Mouse (Mus musculus): ENCODE measurements around the gene Lrp5. TPM values are rescaled to one million over a fixed set of nuclear protein-coding genes. Genes with fewer than 3 reads are reported as not detected.

Gene Lrp5
- polyA plus RNA-seq, 1 experiment from 2014 or later, result 1.4 TPM

DNA sequence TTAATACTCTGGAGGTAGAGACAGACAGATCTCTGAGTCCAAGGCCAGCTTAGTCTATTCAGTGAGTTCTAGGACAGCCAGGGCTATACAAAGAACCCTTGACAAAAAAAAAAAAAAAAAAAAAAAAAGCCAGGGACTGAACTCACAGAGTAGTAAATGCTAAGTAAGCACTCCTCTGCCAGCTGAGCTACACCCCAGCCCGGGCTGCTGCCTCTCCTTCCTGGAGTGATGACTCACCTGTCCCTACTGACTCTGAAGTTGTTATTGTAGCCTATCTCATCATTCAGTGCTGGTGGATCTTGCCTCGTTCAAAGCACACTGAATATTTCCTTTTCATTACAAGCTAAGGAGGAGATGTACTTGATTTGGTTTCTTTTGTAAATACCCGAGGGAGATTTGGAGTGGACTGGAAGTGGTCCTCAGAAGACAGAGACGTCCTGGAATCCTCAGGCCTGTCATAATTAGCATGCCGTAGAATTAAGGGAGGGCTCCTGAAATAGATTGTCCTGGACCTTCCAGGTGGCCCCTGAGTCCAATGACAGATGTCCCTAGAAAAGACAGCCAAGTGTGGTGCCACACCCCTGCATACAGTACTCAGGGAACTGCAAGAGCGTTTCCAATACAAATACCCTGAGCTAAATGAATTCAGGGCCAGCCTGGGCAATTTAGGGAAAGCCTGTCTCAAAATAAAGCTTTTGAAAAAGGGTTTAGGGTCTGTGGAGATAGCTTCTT, 6.2 kb upstream of the Lrp5 start:
- Histone ChIP-seq H3K4me1 (replicated peaks) (no peaks in the 10 kb centered on the region), H3K9ac (no peak overlapping the region), H3K36me3 (no peaks in the 10 kb centered on the region), H3K9me3 (no peaks in the 10 kb centered on the region), H3K4me3 (no peak overlapping the region), H3K27me3 (0 out of 2 replicates have a peak, but pooled peaks cover 4% of the 10 kb centered on the region), H3K4me2 (no peak overlapping the region), H3K27ac (replicated peaks) (no peak overlapping the region)
- ATAC-seq (ENCODE audit: low FRiP score, low read depth), result no peak
- WGBS, result 72% methylated on average over 6 of the region's 6 CpGs

DNA sequence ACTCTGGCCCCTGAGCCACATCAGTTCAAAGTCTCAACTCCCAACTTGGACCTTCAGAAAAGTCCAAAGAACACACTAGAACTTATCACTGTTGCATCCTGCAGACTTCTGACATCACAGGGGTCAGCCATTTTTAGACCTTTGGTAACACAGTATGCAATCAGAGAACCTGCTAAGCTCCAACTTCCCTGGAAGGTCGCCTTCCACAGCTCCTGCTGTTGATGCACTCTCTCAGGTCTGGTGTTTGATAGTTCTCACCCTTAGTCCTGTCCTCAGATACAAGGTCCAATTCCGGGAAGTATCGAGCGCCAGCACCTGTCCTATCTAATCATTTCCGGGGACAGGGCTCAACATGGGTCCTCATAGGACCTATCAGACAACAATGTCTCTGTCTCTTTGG, 5.0 kb upstream of the Lrp5 start:
- no peaks in the 10 kb centered on the region for H3K9me3 ChIP-seq
- H3K27ac ChIP-seq (replicated peaks), result no peak overlapping the region
- no peak overlapping the region for H3K4me3 ChIP-seq
- H3K27me3 ChIP-seq, result peaks cover 8% of the 10 kb centered on the region; the same call in 1 of the 2 replicates
- H3K4me1 ChIP-seq (replicated peaks), result peaks cover 6% of the 10 kb centered on the region; the same call in 1 of the 2 replicates
- H3K9ac ChIP-seq, result no peak overlapping the region
- WGBS, result 88% methylated on average over 5 of the region's 5 CpGs
- no peaks in the 10 kb centered on the region for H3K36me3 ChIP-seq
- ATAC-seq (ENCODE audit: low FRiP score, low read depth), result no peak
- no peak overlapping the region for H3K4me2 ChIP-seq

DNA sequence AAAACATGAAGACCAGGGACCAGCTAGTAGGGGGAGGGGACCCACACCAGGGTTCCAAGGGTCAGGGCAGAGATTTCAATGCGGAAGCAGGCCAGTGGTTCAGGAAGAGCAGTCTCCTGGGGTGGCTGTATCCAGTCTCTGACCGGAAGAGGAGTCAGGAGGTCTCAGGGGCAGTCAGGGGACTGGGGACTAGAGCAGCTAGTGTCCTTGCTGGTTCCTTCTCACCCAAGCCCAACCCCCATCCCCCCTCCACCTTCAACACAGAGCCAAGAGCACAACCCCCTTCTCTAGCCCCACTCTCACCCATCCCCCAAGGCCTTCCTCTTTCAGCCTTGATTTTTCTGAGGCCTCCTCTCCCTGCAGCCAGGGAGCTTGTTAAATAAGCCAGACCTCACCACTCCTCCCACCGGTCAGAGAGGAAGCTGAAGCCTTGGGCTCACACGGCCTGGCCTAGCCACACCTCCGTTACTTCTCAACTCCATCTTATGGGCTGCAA, 1.4 kb upstream of the Lrp5 start:
- Histone ChIP-seq H3K9me3 (no peaks in the 10 kb centered on the region), H3K27me3 (peaks cover 15% of the 10 kb centered on the region; the same call in 1 of the 2 replicates), H3K4me3 (no peak overlapping the region), H3K9ac (no peak overlapping the region), H3K4me2 (no peak overlapping the region), H3K4me1 (replicated peaks) (peaks cover 27% of the 10 kb centered on the region), H3K27ac (replicated peaks) (no peak overlapping the region), H3K36me3 (no peaks in the 10 kb centered on the region)
- no peak for ATAC-seq (ENCODE audit: low FRiP score, low read depth)
- WGBS, result 35% methylated on average over 5 of the region's 5 CpGs

DNA sequence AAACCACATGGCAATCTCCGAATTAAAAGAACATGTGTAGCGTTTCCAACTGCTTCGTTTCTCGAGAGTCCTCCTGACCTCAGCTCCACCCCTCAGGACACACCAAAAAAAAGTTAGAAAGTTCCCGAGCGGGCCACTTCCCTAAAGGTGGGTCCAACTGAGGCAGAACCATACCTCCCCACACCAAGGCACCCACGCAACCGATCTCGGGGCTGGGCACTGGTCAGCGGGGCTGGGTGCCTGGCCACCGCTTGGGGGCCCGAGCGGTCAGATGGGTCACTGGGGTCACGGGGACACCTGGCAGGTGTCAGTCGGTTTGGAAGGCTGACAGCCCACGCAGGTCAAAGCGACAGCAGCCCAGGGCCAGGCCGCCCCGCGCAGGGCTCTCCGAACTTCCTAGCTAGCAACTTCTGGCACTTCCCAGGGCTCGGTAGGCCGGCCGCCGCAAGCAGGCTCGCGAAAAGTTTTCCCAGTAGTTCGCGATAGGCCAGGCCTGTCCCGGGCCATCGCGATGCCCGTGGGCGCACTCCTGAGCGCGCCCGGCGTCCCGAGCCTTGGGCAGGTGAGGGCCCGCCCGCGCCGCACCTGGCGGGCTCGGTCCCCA, 651 bp downstream of the Lrp5 start:
- Histone ChIP-seq H3K27ac (replicated peaks) (peak overlapping the region; percentile 18; the same call in 1 of the 2 replicates), H3K27me3 (peaks cover 15% of the 10 kb centered on the region; the same call in 1 of the 2 replicates), H3K9ac (peak overlapping the region; percentile 67), H3K4me1 (replicated peaks) (peaks cover 36% of the 10 kb centered on the region), H3K36me3 (no peaks in the 10 kb centered on the region), H3K4me2 (peak overlapping the region; percentile 95), H3K4me3 (peak overlapping the region; percentile 88), H3K9me3 (no peaks in the 10 kb centered on the region)
- ATAC-seq (ENCODE audit: low FRiP score, low read depth), result 0 out of 2 replicates have a peak, but pooled peaks have one; percentile 2
- under 1% methylated on average over 42 of the region's 45 CpGs for WGBS

DNA sequence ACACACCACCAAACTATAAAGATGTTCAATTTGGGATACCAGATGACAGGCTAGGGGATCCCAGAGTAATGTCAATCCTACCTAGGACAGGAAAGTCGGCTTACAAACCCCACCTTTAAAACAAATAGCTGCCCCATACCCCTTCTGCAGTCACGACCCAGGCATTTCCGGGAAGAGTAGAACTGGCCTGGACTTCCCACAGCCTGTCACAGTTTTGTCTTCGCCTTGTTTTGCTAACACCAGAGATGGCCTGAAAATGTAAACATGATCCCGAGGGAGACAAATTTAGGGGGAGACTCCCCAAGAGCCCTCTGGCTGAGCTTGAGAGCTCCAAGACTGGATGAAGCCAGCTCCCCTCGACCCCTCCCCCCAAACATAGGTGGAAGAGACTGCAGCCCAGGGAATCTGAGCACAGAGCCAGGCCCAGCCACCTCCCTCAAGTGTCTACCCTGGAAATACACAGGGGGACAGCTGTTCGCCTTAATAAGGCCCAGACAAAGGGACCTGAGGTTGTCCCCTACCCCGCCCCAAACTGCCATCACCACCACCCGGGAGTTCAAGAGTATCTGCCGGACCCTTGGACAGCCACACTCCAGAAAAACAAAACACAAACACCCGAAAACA, 1.3 kb downstream of the Lrp5 start:
- Histone ChIP-seq H3K27ac (replicated peaks) (peak overlapping the region; percentile 40), H3K4me2 (peak overlapping the region; percentile 95), H3K9ac (no peak overlapping the region), H3K9me3 (no peaks in the 10 kb centered on the region), H3K4me1 (replicated peaks) (peaks cover 36% of the 10 kb centered on the region), H3K4me3 (peak overlapping the region; percentile 88), H3K27me3 (peaks cover 15% of the 10 kb centered on the region; the same call in 1 of the 2 replicates), H3K36me3 (no peaks in the 10 kb centered on the region)
- no peak for ATAC-seq (ENCODE audit: low FRiP score, low read depth)
- 21% methylated on average over 11 of the region's 11 CpGs for WGBS

DNA sequence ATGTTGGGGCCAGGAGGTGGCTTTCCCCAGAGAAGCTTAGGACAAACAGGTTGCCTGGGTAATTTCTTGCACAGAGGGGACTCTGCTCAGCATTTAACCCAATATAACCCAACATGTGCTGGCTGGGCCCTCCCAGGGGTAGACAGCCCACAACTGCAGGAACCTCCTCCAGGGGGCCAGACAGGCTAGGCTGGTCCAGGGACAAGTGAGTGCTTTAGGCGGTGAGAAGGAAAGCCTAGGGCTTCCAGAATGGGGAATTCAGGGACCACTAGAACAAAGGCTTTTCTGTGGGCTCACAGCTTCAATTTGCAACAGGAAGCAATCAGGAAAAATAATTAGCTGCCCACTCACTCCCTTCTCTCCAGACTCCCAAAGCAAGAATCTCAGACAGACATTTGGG, 1.9 kb downstream of the Lrp5 start:
- Histone ChIP-seq H3K36me3 (no peaks in the 10 kb centered on the region), H3K4me2 (peak overlapping the region; percentile 95), H3K27me3 (peaks cover 15% of the 10 kb centered on the region; the same call in 1 of the 2 replicates), H3K9ac (no peak overlapping the region), H3K27ac (replicated peaks) (peak overlapping the region; percentile 40; the same call in 1 of the 2 replicates), H3K4me3 (no peak overlapping the region), H3K4me1 (replicated peaks) (peaks cover 36% of the 10 kb centered on the region), H3K9me3 (no peaks in the 10 kb centered on the region)
- ATAC-seq (ENCODE audit: low FRiP score, low read depth), result no peak
- 29% methylated on average over 1 of the region's 1 CpGs for WGBS

DNA sequence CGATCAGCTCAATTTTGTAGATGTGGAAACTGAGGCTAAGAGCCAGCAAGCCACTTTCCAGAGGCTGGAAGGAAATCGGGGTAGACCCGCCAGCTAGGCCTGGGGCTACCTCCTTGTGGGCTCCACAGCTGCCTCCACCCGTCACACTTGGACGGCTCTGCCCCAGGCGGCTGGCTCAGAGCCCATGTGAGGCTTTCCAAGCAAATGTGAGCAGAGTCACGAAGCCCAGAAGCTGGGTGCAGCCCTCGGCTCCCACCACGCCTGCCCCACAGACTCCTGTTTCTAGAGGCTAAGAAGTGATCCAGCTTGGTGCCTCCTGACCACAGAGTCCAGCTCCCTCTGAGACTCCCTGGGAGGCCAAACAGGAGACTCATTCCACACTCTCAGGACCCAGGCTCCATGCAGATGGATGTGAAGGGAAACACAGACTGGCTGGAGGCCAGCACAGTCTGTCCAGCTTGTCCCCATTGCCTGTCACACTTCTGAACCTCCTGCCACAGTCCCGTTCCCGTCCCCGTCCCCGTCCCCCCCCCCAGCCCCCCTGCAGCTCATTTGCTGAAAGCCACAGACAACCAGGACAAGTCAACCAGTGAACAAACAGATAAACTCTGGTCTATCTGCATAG, 4.9 kb downstream of the Lrp5 start:
- H3K4me3 ChIP-seq, result no peak overlapping the region
- peaks cover 30% of the 10 kb centered on the region for H3K4me1 ChIP-seq (replicated peaks)
- no peaks in the 10 kb centered on the region for H3K36me3 ChIP-seq
- peak overlapping the region; percentile 28 for H3K4me2 ChIP-seq
- H3K27ac ChIP-seq (replicated peaks), result peak overlapping the region; percentile 79
- H3K27me3 ChIP-seq, result 0 out of 2 replicates have a peak, but pooled peaks cover 7% of the 10 kb centered on the region
- ATAC-seq (ENCODE audit: low FRiP score, low read depth), result peak; percentile 68; the same call in 1 of the 2 replicates
- 29% methylated on average over 13 of the region's 13 CpGs for WGBS
- H3K9me3 ChIP-seq, result no peaks in the 10 kb centered on the region
- H3K9ac ChIP-seq, result no peak overlapping the region

DNA sequence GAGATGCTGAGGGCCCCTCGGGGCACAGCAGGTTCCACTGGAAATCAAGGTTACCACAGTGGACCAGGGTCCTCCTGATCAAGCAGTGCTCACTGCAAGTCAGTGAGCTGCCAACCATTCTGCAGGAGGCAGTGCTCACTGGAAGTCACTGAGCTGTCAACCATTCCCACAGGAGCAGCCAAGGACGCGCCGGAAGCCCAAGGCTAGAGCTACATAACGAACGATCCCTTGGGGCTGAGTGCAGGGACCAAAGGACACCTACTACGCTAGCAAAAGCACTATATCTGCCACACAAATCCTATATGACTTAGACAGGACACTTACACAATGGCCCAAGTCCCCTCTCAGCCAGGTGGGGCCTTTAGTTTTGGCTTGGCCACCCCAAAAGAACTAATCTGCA, 5.6 kb downstream of the Lrp5 start:
- H3K9ac ChIP-seq, result no peak overlapping the region
- H3K4me3 ChIP-seq, result no peak overlapping the region
- peak overlapping the region; percentile 79 for H3K27ac ChIP-seq (replicated peaks)
- H3K9me3 ChIP-seq, result no peaks in the 10 kb centered on the region
- ATAC-seq (ENCODE audit: low FRiP score, low read depth), result no peak
- H3K36me3 ChIP-seq, result no peaks in the 10 kb centered on the region
- H3K27me3 ChIP-seq, result 0 out of 2 replicates have a peak, but pooled peaks cover 6% of the 10 kb centered on the region
- H3K4me2 ChIP-seq, result no peak overlapping the region
- WGBS, result 73% methylated on average over 7 of the region's 7 CpGs
- H3K4me1 ChIP-seq (replicated peaks), result peaks cover 27% of the 10 kb centered on the region

DNA sequence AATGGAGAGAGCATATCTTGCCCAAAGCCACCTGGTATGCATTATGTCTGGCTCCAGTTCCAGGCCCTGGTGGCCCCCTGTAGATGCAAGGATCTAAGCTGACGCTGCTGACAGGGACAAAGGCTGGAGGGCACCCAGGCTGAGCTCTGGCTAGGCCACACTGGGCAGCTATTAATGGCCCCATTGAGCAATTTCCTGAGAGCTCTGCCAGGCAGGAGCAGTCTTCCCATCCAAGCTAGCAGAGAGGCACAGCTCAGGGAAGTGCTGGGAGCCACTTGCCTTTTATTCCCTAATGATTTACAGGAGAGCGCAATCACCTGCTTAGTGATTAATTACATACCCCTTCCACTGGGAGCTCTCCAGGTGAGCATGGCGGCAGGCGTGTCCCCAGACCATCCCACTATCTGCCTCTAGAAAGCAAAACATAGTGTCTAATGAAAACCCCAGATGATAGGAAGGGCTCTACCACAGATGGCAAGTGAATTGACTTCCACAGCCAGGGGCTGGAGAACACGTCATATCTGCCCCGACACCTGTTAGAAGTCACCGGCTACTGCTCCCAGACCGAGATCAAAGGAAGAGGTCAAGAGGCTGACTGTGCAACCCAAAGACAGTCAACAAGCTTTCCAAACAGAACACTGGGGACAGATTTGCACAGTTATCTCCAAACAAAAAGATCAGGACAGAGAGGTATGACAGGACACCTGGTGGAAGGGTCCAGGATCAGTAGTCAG, 12.1 kb downstream of the Lrp5 start:
- ATAC-seq (ENCODE audit: low FRiP score, low read depth), result no peak
- WGBS, result 86% methylated on average over 8 of the region's 8 CpGs

DNA sequence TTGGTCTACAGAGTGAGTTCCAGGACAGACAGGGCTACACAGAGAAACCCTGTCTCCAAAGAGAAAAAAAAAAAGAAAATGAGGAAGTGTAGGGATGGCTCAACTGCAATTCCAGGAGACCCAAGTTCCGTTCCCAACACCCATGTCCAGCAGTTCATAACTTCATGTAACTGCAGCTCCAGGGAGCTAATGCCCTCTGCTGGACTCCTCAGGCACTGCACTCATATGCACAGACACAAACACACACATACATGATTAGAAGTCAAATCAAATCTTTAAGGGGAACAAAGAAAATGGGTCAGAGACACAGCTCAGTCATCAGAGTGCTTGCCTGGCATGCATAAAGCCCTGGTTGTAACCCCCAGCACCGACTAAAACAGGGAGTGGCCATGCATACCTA, 13.2 kb downstream of the Lrp5 start:
- 100% methylated on average over 2 of the region's 2 CpGs for WGBS
- Histone ChIP-seq H3K4me3 (no peak overlapping the region), H3K4me1 (replicated peaks) (peaks cover 10% of the 10 kb centered on the region; the same call in 1 of the 2 replicates), H3K4me2 (no peak overlapping the region), H3K27ac (replicated peaks) (no peak overlapping the region), H3K9ac (no peak overlapping the region), H3K27me3 (no peaks in the 10 kb centered on the region), H3K36me3 (no peaks in the 10 kb centered on the region), H3K9me3 (no peaks in the 10 kb centered on the region)
- no peak for ATAC-seq (ENCODE audit: low FRiP score, low read depth)

More for the DNA sequence above, 12.1 kb downstream of the Lrp5 start:
- Histone ChIP-seq H3K27me3 (no peaks in the 10 kb centered on the region), H3K9ac (no peak overlapping the region), H3K4me2 (no peak overlapping the region), H3K27ac (replicated peaks) (no peak overlapping the region), H3K36me3 (no peaks in the 10 kb centered on the region), H3K4me1 (replicated peaks) (no peaks in the 10 kb centered on the region), H3K4me3 (no peak overlapping the region), H3K9me3 (no peaks in the 10 kb centered on the region)

DNA sequence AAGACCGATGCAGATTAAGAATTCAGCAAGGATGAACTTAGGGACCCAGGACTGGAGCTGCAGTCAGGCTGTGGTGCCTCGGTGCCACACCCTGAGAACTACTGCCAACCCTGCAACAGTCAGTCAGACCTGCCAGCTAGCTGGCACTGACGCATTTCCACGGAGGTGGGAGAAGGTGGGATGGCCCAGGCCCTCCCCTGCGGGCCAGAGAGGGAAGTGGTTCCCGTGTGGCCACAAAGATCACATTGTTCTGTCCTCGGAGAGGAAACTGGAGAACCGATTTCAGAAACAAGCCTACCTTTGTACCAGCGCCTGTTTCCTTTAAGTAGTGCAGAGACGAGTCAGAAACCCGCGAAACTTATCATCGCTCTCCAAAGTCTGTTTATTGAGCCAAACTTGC, 17.3 kb downstream of the Lrp5 start:
- no peak overlapping the region for H3K4me3 ChIP-seq
- H3K4me2 ChIP-seq, result no peak overlapping the region
- no peak for ATAC-seq (ENCODE audit: low FRiP score, low read depth)
- no peaks in the 10 kb centered on the region for H3K36me3 ChIP-seq
- no peak overlapping the region for H3K9ac ChIP-seq
- WGBS, result 57% methylated on average over 13 of the region's 13 CpGs
- H3K4me1 ChIP-seq (replicated peaks), result peaks cover 12% of the 10 kb centered on the region; the same call in 1 of the 2 replicates
- no peak overlapping the region for H3K27ac ChIP-seq (replicated peaks)
- H3K9me3 ChIP-seq, result no peaks in the 10 kb centered on the region
- H3K27me3 ChIP-seq, result no peaks in the 10 kb centered on the region
